Mouse (Mus musculus): ENCODE measurements around the gene Lipe. TPM values are rescaled to one million over a fixed set of nuclear protein-coding genes. Genes with fewer than 3 reads are reported as not detected.
"Not testable (repeated sequence)": the region's sequence is repeated elsewhere in the genome, so short reads cannot be mapped to it uniquely, and the experiment has no call there.

Gene Lipe
- polyA plus RNA-seq, 1 experiment from 2014 or later: 7.4 TPM

DNA sequence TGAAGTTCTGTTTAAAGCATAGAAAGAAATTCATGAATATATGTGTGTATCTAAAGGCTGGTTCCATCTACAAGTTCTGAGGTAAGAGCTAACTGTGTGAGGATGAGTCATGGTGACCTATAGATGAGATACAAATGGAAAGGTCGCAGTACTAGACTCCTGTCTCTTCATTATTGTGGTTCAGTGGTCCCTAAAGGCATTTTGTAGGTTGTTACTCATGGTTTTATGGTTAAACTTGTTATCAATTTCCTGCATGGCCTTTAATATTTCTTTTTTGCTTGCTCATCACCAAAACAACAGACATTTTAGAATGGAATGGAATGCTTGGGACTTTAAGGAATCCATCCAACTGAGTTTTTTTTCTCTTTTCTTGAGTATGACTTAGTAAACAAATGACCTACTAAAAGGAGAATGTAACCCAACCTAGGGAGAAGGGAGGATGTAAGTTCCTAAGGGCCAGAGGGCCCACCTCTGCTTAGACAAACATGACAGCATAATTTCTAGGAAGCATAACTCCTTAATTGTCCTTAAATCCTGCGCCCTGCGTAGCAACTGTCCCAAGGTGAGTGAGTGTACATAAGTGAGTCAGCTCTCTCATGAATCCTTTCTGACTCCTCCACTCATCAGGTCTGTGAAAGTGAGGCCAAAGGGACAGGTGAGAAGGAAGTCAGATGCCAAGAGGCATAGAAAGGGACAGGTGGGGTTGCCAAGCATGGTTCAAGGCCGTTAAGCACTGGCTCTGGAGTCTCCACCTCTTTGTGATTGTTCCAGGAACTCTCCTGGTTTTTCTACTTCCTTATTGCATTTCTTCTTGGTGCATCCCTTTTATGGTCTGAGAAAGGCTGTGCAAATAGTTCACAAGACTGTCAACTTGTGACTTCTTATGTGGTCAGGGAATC lies 31.6 kb upstream of the Lipe start:
- Histone ChIP-seq H3K4me3 (no peak overlapping the region), H3K4me1 (peaks cover 13% of the 10 kb centered on the region), H3K27ac (no peak overlapping the region), H3K27me3 (ENCODE audit: poor library complexity, severe bottlenecking) (no peaks in the 10 kb centered on the region), H3K9me3 (no peaks in the 10 kb centered on the region), H3K36me3 (replicated peaks) (no peaks in the 10 kb centered on the region)
- no peak for DNase-seq (ENCODE audit: extremely low spot score, low spot score)
- WGBS: 90% methylated on average over 4 of the region's 4 CpGs

DNA sequence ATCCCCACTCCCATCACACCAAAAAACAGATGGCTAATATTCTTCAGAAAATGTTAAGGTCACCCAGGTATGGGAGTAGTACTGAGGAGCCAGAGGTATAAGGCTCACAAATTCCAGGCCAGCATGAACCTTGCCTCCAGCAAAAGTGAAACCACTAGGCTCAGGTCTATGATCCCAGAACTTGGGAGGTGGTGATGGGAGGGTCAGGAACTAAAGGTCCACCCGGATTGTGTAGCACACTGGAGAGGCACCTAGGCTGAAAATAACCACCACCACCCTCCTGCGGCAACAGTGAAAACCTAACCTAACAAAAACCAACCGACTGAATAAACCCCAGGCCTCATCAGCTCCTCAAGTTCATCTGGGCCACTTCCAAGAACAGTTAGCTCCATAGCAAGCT lies 29.8 kb upstream of the Lipe start:
- 90% methylated on average over 3 of the region's 3 CpGs for WGBS
- no peaks in the 10 kb centered on the region for H3K9me3 ChIP-seq
- H3K4me3 ChIP-seq: no peak overlapping the region
- no peaks in the 10 kb centered on the region for H3K36me3 ChIP-seq (replicated peaks)
- H3K27ac ChIP-seq: no peak overlapping the region
- peaks cover 7% of the 10 kb centered on the region for H3K4me1 ChIP-seq
- DNase-seq (ENCODE audit: extremely low spot score, low spot score): no peak
- H3K27me3 ChIP-seq (ENCODE audit: poor library complexity, severe bottlenecking): peaks cover 9% of the 10 kb centered on the region

DNA sequence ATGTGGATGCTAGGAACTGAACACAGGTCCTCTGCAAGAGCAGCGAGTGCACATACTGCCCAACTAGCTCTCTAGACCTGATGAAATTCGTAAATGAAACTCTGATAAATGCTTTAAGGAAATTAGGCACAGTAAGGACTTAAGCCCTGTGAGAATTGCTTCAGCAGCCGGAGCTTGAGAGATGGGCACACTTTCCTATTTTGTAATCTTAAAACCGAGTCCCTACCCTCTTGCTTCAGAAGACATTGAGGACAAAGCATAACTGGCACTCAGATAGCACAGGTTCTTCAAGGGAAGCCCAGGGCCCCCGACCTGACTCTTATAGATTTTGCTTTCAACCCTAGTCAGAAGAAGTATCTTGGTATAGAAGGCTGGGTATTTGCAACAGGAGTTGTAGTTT lies 28.6 kb upstream of the Lipe start:
- Histone ChIP-seq H3K9me3 (no peaks in the 10 kb centered on the region), H3K4me3 (no peak overlapping the region), H3K27me3 (ENCODE audit: poor library complexity, severe bottlenecking) (peaks cover 21% of the 10 kb centered on the region), H3K27ac (no peak overlapping the region), H3K4me1 (no peaks in the 10 kb centered on the region; the same call in 1 of the 2 replicates), H3K36me3 (replicated peaks) (no peaks in the 10 kb centered on the region)
- WGBS: 82% methylated on average over 5 of the region's 5 CpGs
- DNase-seq (ENCODE audit: extremely low spot score, low spot score): no peak

DNA sequence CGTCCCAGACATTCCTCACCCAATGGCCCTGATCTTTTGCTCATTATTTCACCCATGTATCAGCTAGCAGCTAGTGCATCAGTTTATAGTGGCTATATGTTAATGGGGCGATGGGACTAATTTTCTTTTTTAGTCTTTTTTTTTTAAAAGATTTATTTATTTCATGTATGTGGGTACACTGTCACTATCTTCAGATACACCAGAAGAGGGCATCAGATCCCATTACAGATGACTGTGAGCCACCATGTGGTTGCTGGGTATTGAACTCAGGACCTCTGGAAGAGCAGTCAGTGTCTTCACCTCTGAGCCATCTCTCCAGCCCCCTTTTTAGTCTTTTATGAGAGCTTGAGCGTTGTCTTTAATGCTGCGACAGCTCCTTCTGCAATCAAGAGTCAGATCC lies 27.9 kb upstream of the Lipe start:
- H3K27ac ChIP-seq; H3K36me3 ChIP-seq (replicated peaks); H3K4me3 ChIP-seq; DNase-seq (ENCODE audit: extremely low spot score, low spot score); H3K4me1 ChIP-seq; H3K9me3 ChIP-seq: not testable (repeated sequence)
- H3K27me3 ChIP-seq (ENCODE audit: poor library complexity, severe bottlenecking): peaks cover 28% of the 10 kb centered on the region
- 91% methylated on average over 4 of the region's 4 CpGs for WGBS

DNA sequence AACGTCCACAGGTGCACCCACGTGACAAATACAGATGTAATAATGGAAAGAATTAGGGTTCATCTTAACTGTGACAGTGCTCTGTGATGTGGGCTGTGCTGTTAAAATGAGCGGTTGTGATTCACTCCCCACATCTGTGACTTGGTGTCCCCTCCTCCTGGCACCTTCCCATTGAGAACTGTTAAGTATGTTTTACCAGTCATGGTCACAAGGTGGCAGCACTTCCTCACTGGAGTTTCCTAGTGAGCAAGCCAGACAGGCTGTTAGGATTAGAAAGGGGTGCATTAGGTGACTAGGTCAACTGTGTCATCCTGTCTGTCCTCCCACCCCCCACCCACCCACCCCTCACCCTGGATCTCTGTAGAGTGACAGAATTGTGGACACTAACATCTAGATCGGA lies 25.9 kb upstream of the Lipe start:
- peak; percentile 75 for DNase-seq (ENCODE audit: extremely low spot score, low spot score)
- Histone ChIP-seq H3K27me3 (ENCODE audit: poor library complexity, severe bottlenecking) (peaks cover 28% of the 10 kb centered on the region), H3K9me3 (no peaks in the 10 kb centered on the region), H3K27ac (no peak overlapping the region), H3K4me3 (no peak overlapping the region), H3K36me3 (replicated peaks) (no peaks in the 10 kb centered on the region), H3K4me1 (no peaks in the 10 kb centered on the region; the same call in 1 of the 2 replicates)
- 36% methylated on average over 4 of the region's 4 CpGs for WGBS

DNA sequence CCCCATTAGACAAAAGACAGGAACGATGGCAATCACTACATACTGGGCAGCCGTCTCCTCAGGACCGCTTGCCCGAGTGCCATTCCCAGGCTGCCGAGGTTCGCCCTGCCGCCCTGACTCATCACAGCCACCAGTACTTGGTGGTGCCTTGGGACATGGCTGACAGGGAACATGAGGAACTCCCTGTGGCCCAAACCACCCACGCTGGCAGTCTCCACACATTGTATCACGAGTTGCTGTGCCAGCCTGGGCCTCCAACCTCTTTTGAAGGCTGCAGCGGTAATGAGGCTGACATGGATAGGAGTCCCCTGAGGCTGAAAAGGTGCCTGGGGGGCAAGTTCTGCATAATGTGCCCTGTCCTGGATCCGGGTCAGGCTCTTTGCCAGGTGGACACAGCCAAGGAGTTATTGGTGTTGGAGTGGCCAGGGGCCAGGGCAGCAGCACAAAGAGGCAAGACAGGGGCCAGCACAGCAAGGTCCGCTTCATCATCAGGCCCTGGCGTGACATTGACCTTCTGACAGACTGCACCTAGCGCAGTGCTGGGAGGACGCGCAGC lies 23.9 kb upstream of the Lipe start:
- H3K36me3 ChIP-seq (replicated peaks): no peaks in the 10 kb centered on the region
- 77% methylated on average over 16 of the region's 16 CpGs for WGBS
- H3K4me1 ChIP-seq: no peaks in the 10 kb centered on the region; the same call in 1 of the 2 replicates
- no peak overlapping the region for H3K4me3 ChIP-seq
- no peak for DNase-seq (ENCODE audit: extremely low spot score, low spot score)
- peaks cover 28% of the 10 kb centered on the region for H3K27me3 ChIP-seq (ENCODE audit: poor library complexity, severe bottlenecking)
- H3K27ac ChIP-seq: no peak overlapping the region
- H3K9me3 ChIP-seq: no peaks in the 10 kb centered on the region

DNA sequence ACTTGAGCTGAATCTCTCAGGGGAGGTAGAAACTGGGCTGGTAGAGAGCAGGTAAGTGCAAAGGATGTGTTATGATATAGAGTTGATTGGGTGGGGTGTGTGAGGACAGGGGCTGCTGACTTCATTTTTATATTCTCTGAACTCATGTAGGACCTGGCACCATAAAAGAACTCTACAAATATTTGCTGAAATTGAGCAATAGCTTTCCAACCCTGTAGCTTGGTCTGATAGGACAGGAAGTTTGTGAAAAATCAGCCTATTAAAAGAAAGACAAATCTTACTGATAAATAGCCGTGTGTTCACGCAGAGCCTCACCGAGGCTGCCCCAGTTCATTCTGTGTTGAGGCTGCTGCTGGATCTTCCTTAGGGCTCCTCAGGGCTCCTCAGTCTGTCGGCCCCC lies 21.4 kb upstream of the Lipe start:
- no peak overlapping the region for H3K4me3 ChIP-seq
- no peaks in the 10 kb centered on the region; the same call in 1 of the 2 replicates for H3K4me1 ChIP-seq
- no peak for DNase-seq (ENCODE audit: extremely low spot score, low spot score)
- no peak overlapping the region for H3K27ac ChIP-seq
- peaks cover 28% of the 10 kb centered on the region for H3K27me3 ChIP-seq (ENCODE audit: poor library complexity, severe bottlenecking)
- no peaks in the 10 kb centered on the region for H3K36me3 ChIP-seq (replicated peaks)
- WGBS: 94% methylated on average over 4 of the region's 4 CpGs
- no peaks in the 10 kb centered on the region for H3K9me3 ChIP-seq

DNA sequence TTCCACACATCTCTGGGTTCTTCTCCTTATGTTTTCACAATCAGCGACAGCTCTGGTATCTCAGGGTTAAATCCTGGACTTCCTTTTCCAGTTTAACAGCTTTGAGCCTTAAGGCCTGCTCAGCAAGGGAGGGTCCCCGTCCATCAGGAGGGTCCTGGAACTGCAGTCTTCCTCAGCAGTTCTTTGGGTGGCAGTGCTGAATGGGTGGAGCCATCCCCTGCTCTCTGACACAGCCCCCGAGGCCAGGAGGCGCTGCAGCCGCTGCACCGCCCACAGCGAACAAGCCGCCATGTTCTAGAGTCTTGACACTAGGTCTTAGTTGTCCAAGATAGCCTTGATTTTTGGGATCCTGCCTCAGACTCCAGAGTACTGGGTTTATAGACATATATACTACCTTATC lies 21.0 kb upstream of the Lipe start:
- Histone ChIP-seq H3K9me3 (no peaks in the 10 kb centered on the region), H3K27ac (no peak overlapping the region), H3K27me3 (ENCODE audit: poor library complexity, severe bottlenecking) (peaks cover 28% of the 10 kb centered on the region), H3K36me3 (replicated peaks) (no peaks in the 10 kb centered on the region), H3K4me1 (no peaks in the 10 kb centered on the region; the same call in 1 of the 2 replicates), H3K4me3 (no peak overlapping the region)
- DNase-seq (ENCODE audit: extremely low spot score, low spot score): no peak
- WGBS: 83% methylated on average over 8 of the region's 8 CpGs

DNA sequence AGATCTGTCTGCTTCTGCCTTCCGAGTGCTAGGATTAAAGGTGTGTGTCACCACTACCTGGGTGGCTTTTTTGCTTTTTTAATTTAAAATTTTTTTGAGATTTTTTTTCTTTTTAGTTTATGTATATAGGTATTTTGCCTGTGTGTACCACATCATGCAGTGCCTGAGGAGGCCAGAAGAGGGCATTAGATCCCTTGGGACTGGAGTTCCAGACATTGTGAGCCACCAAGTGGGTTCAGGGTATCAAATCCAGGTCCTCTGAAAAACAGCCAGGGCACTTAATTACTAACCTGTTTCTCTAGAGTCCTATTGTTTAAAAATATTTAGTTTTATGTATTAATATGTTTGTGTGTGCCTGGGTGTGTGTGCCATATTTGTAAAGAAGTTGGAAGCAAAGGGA lies 19.1 kb upstream of the Lipe start:
- Histone ChIP-seq H3K27me3 (ENCODE audit: poor library complexity, severe bottlenecking) (peaks cover 12% of the 10 kb centered on the region), H3K4me3 (no peak overlapping the region), H3K9me3 (no peaks in the 10 kb centered on the region), H3K36me3 (replicated peaks) (no peaks in the 10 kb centered on the region), H3K4me1 (peaks cover 6% of the 10 kb centered on the region), H3K27ac (no peak overlapping the region)
- WGBS: 68% methylated on average over 1 of the region's 1 CpGs
- DNase-seq (ENCODE audit: extremely low spot score, low spot score): no peak

DNA sequence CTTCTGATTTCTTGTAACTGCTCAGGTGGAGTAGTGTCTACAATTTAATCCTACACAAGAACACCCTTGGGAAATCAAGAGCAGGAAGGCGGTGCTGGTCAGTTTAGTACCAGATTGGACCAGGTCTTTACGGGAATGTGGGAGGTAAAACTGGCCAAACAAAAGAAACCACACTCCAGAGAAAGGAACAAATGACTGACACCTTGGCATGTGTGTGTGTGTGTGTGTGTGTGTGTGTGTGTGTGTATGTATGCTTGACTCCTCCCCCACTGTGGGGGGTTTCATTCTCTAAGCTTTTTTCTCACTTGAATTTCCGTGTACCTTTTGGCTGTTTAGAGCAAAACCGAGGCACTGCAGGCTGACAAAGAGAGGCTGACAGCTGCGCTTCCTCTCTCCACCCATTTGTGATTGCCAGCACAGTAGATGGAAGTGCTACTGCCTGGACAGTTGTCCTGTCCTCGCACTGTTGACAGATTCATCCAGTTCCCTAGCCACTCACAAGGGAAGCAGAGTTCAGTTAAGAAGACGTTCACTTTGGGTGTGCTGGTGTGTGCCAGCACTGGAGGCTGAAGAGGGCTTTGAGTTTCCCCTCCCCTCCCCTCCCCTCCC lies 14.4 kb upstream of the Lipe start, which contains the start of gene Cxcl17:
Gene Cxcl17 (minus strand): TSS at position 54 of the 609 bp plus-strand sequence.
- H3K36me3 ChIP-seq (replicated peaks): no peaks in the 10 kb centered on the region
- H3K4me1 ChIP-seq: peaks cover 6% of the 10 kb centered on the region
- WGBS: 58% methylated on average over 7 of the region's 7 CpGs
- no peaks in the 10 kb centered on the region for H3K9me3 ChIP-seq
- no peak within 1 kb of the TSS for H3K4me3 ChIP-seq
- H3K27ac ChIP-seq: no peak within 1 kb of the TSS
- H3K27me3 ChIP-seq (ENCODE audit: poor library complexity, severe bottlenecking): no peaks in the 10 kb centered on the region
- DNase-seq (ENCODE audit: extremely low spot score, low spot score): no peak

DNA sequence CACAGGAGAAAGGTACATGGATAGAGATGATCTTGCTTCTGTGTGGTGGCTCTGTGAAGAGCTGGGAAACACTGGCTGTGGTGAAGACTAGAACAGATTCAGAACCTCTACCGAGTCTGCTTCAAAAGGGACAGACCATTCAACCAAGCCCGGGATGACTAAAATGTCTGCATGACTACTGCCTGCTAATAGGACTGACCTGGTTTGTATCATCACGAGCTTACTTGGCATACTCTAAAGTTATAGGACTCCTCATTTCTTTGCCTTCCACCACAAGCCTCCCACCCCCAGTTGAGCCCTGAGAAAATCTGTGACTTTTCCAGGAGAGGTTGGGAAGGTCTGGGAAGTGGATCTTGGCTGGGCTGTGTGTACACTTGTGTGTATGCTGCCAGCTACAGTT lies 13.4 kb upstream of the Lipe start:
- 91% methylated on average over 3 of the region's 3 CpGs for WGBS
- H3K36me3 ChIP-seq (replicated peaks): no peaks in the 10 kb centered on the region
- H3K27ac ChIP-seq: no peak overlapping the region
- no peaks in the 10 kb centered on the region for H3K9me3 ChIP-seq
- peaks cover 6% of the 10 kb centered on the region for H3K4me1 ChIP-seq
- no peaks in the 10 kb centered on the region for H3K27me3 ChIP-seq (ENCODE audit: poor library complexity, severe bottlenecking)
- no peak for DNase-seq (ENCODE audit: extremely low spot score, low spot score)
- no peak overlapping the region for H3K4me3 ChIP-seq

DNA sequence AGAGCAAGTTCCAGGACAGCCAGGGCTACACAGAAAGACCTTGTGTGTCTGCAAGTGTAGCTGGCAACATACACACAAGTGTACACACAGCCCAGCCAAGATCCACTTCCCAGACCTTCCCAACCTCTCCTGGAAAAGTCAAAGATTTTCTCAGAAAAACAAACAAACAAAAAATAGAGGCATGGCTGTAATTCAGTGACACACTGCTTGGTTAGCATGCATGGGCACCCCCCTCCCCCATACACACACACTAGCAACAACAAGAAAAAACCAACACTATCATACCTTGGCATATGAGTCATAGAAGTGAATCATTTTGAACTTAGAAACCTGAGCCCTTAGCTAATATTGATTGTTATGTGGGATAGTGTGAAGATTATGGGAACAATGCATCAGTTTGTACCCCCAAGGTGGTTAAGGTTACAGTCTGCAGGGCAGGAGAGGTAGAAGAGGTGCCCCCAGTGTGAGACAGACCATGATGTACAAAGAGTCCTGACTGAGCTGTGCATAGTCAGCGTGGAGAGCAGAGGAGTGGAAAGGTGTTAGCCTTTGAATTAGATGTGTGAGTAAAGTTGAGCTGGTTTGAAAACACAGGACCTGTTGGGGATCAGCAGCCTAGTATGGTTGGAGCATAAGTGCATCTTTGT lies 12.6 kb upstream of the Lipe start:
- no peaks in the 10 kb centered on the region for H3K27me3 ChIP-seq (ENCODE audit: poor library complexity, severe bottlenecking)
- WGBS: 78% methylated on average over 1 of the region's 1 CpGs
- no peaks in the 10 kb centered on the region for H3K9me3 ChIP-seq
- DNase-seq (ENCODE audit: extremely low spot score, low spot score): no peak
- no peak overlapping the region for H3K27ac ChIP-seq
- H3K4me3 ChIP-seq: no peak overlapping the region
- peaks cover 6% of the 10 kb centered on the region for H3K4me1 ChIP-seq
- H3K36me3 ChIP-seq (replicated peaks): no peaks in the 10 kb centered on the region
